Mouse (Mus musculus) liver, embryonic 14.5 days (tissue): ENCODE measurements around the gene Kcp. TPM values are rescaled to one million over a fixed set of nuclear protein-coding genes. Genes with fewer than 3 reads are reported as not detected.
A peak's percentile ranks its signal among the peaks of the same experiment; 100 is the strongest.

Source experiments
- ATAC-seq: fragments of 200-750 bp; cut with Nextera tagmentation; 2 replicates; pipeline ENCODE4 v1.8.0; 2017; ENCODE audit warnings: moderate number of reproducible peaks, mild to moderate bottlenecking, moderate library complexity; ENCODE audit not compliant: insufficient read depth
- DNase-seq, 3 experiments: peaks; one replicate each; pipeline ENCODE4 v3.0.0-alpha.2; 2012 to 2013; ENCODE audit warnings: low read depth in 3 of 3, low spot score in 3 of 3
- H3K27ac ChIP-seq: fragments of 300-500 bp; sonication (generic); 2 replicates; pipeline ENCODE4 v1.5.1; 2014; ENCODE audit warnings: moderate library complexity, mild to moderate bottlenecking, control low read depth, inconsistent platforms
- H3K27me3 ChIP-seq: fragments of 300-500 bp; sonication (generic); 2 replicates; pipeline ENCODE4 v1.6.1; 2014; ENCODE audit warnings: mild to moderate bottlenecking, low read length, moderate library complexity; ENCODE audit not compliant: control insufficient read depth, insufficient read depth
- H3K36me3 ChIP-seq: fragments of 300-500 bp; sonication (generic); replicated peaks from 2 replicates; pipeline ENCODE4 v1.6.1; 2014; ENCODE audit warnings: low read depth; ENCODE audit not compliant: control insufficient read depth, insufficient read depth
- H3K4me1 ChIP-seq, 2 experiments: fragments of 200-500 bp in 1 of 2; fragments of 300-500 bp in 1 of 2; sonication (generic) in 1 of 2; replicated peaks; 2 replicates each; pipeline ENCODE4 v1.6.1; 2012 to 2014; ENCODE audit warnings: antibody characterized with exemption in 1 of 2, inconsistent platforms in 1 of 2, low read length in 1 of 2; ENCODE audit not compliant: control insufficient read depth in 2 of 2, insufficient read depth in 2 of 2
- H3K4me2 ChIP-seq: fragments of 300-500 bp; sonication (generic); 2 replicates; pipeline ENCODE4 v1.6.1; 2014; ENCODE audit warnings: low read depth, mild to moderate bottlenecking, control low read depth, moderate library complexity
- H3K4me3 ChIP-seq, 2 experiments: fragments of 200-500 bp in 1 of 2; fragments of 300-500 bp in 1 of 2; sonication (generic) in 1 of 2; 2 replicates each; pipeline ENCODE4 v1.5.1; 2012 to 2014; ENCODE audit warnings: low read depth in 2 of 2, low read length in 2 of 2, mild to moderate bottlenecking in 2 of 2, control low read depth in 1 of 2, inconsistent platforms in 1 of 2, moderate library complexity in 1 of 2; ENCODE audit not compliant: insufficient read depth in 1 of 2
- H3K9ac ChIP-seq: fragments of 300-500 bp; sonication (generic); replicated peaks from 2 replicates; pipeline ENCODE4 v1.6.1; 2014; ENCODE audit warnings: mild to moderate bottlenecking, control low read depth, moderate library complexity
- H3K9me3 ChIP-seq: fragments of 300-500 bp; sonication (generic); 2 replicates; pipeline ENCODE4 v1.6.1; 2016; ENCODE audit warnings: low read length, mixed read lengths; ENCODE audit not compliant: control insufficient read depth
- CTCF ChIP-seq: IDR thresholded peaks from 2 replicates; pipeline ENCODE4 v1.5.1; 2016; ENCODE audit warnings: antibody characterized with exemption, low read depth, control low read depth
- EP300 ChIP-seq: IDR thresholded peaks from 2 replicates; pipeline ENCODE4 v1.6.1; 2016; ENCODE audit warnings: antibody characterized with exemption, low read depth
- WGBS: fragments of 180-500 bp; shearing (Covaris S2); extraction: QIAGEN DNeasy Blood & Tissue Kit; methylation state at CpG from one replicate; pipeline ENCODE4 v1.1.7; 2014; ENCODE audit not compliant: insufficient replicate concordance; 5-methylcytosine and 5-hydroxymethylcytosine counted together
- polyA plus RNA-seq, 2 experiments: library from polyadenylated mRNA; depleted of rRNA in 1 of 2; stranded (reverse) in 1 of 2; unstranded in 1 of 2; fragments of >200 nt; fragmentation: Nextera tagmentation in 1 of 2; extraction: Ambion mirVana in 1 of 2; gene quantifications; 2 replicates each; pipeline versions ENCODE4 v1.2.1 to v1.2.3; 2012 to 2014

The Kcp gene
- 2.0 and 2.6 TPM in 2 replicates for polyA plus RNA-seq (2012; rRNA removed)
- 0.67 and 1.2 TPM in 2 replicates for polyA plus RNA-seq (2014; fragmentation: Nextera tagmentation; extraction: Ambion mirVana)

DNA sequence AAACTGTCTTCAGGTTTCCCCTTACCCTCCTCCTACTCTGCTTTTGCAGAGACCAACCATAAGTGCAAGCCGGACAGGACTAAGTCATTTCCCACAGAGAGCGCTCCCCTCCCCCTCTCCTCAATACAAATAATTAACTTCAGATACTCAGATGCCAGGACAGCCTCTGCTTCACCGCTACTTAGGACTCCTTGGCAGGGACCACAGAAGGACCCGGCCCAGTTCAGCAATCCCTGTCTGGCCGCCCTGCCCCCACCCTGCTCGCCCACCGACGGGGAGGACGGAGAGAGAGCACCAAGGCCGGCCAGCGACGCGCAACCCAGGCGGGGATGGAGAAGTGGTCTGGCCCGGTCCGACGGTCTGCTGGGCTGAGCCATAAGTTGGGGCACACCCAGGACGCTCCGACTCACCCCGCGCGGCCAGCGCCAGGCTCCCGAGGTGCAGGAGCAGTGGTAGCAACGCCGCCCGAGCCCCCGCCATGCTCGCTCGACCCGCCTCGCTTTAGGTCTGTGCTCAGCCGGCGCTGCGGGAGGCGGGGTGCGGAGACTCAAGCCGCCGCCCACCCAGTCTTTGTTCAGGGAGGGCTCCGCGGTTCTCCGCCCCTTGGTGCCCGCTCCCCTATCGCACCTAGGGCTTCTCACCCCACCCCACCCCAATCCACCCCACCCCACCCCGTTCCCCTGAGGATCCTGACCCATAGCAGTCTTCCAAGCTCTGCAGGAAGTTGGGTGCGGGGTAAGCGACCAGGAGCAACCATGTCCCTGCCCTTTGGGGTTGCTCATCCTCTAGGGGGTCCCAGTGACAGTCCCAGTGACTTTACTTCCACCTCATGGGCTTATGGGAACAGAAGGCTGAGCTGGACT is at the start of gene Kcp:
Kcp (minus strand) TSS at position 506 of the 863 bp plus-strand sequence.
- Histone ChIP-seq H3K27me3 (peaks cover 29% of the 10 kb centered on the region), H3K9me3 (no peaks in the 10 kb centered on the region), H3K4me3 (peak within 1 kb of the TSS; percentile 41 to 53), H3K4me1 (peaks cover 0 to under 1% of the 10 kb centered on the region in 2 experiments; a peak in 1 of 4 replicates), H3K4me2 (peak within 1 kb of the TSS; percentile 56), H3K36me3 (no peaks in the 10 kb centered on the region), H3K27ac (no peak within 1 kb of the TSS), H3K9ac (no peak within 1 kb of the TSS)
- 2% methylated on average over 46 of the region's 47 CpGs for WGBS
- DNase-seq = no peak
- no peak for ATAC-seq
- TF ChIP-seq EP300 = no peak
- TF ChIP-seq CTCF = no peak

DNA sequence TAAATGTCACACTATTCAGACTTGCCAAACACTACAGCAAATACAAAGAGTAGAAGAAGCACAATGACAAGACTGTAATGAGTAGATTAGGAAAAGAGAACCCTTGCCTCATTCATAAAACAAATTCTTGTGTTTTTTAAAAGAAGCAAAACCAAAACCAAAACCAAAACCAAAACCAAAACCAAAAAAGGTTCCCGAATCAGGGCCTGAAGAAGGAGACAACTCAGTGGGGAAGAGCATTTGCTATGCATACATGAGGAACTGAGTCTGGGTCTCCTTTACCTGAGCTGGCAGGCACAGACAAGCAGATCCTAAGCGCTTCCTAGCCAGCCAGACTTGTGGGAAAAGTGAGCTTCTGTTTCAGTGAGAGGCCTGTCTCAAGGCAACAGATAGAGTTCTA is 49.4 kb upstream of the Kcp start:
- H3K36me3 ChIP-seq = peaks cover 58% of the 10 kb centered on the region
- WGBS = 71% methylated on average over 2 of the region's 2 CpGs

DNA sequence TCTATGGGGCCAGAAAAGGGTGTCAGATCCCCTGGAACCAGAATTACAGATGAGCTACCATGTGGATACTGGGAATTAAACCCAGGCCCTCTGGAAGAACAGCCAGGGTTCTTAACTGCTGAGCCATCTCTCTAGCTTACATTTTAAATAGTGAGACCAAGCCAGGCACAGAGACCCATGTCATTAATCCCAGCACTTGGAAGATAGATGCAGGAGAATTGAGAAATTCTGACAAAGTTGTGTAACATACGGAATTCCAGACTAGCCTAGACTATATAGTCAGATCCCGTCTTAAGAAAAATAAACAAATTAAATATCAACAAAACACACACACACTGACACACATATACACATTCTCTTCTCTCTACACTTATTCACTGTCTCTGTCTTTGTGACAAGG is 44.8 kb upstream of the Kcp start:
- no peak overlapping the region for H3K27ac ChIP-seq
- no peak for DNase-seq
- no peak overlapping the region for H3K4me2 ChIP-seq
- H3K9me3 ChIP-seq = no peaks in the 10 kb centered on the region
- no peak overlapping the region for H3K9ac ChIP-seq
- no peaks in the 10 kb centered on the region for H3K27me3 ChIP-seq
- no peak overlapping the region for H3K4me3 ChIP-seq
- ATAC-seq = no peak
- 78% methylated on average over 2 of the region's 2 CpGs for WGBS
- no peaks in the 10 kb centered on the region for H3K4me1 ChIP-seq
- TF ChIP-seq CTCF (no peak), EP300 (no peak)
- H3K36me3 ChIP-seq = peaks cover 59% of the 10 kb centered on the region

More for the DNA sequence above, 49.4 kb upstream of the Kcp start:
- TF ChIP-seq EP300 = no peak
- no peak for TF ChIP-seq CTCF
- Histone ChIP-seq H3K9ac (no peak overlapping the region), H3K9me3 (no peaks in the 10 kb centered on the region), H3K27me3 (no peaks in the 10 kb centered on the region), H3K27ac (no peak overlapping the region), H3K4me3 (no peak overlapping the region), H3K4me1 (no peaks in the 10 kb centered on the region), H3K4me2 (no peak overlapping the region)
- DNase-seq (no peak), ATAC-seq (no peak)

DNA sequence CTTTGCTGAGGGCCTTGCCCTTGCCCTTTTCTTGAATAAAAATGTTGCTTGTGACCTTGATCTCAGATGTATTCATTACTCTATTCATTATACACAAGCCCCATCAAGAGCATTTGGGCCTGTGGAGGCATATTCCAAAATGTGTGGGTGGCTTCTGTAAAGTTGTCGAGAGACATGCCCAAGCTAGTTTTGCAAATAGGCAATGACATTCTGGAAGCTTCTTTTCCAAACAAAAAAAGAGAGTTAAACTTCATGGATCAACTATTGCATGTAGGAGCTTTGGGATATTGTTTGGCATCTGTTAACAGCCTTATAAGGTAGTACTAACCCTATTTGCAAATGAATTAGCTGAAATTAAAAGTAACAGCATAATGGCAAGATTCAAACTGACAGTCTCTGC is 40.3 kb upstream of the Kcp start:
- Histone ChIP-seq H3K4me3 (no peak overlapping the region), H3K4me2 (no peak overlapping the region), H3K9me3 (no peaks in the 10 kb centered on the region), H3K4me1 (no peaks in the 10 kb centered on the region), H3K9ac (no peak overlapping the region), H3K36me3 (peaks cover 52% of the 10 kb centered on the region), H3K27me3 (no peaks in the 10 kb centered on the region), H3K27ac (no peak overlapping the region)
- 67% methylated on average over 1 of the region's 1 CpGs for WGBS
- no peak for ATAC-seq
- DNase-seq = no peak
- TF ChIP-seq EP300 (no peak), CTCF (no peak)

DNA sequence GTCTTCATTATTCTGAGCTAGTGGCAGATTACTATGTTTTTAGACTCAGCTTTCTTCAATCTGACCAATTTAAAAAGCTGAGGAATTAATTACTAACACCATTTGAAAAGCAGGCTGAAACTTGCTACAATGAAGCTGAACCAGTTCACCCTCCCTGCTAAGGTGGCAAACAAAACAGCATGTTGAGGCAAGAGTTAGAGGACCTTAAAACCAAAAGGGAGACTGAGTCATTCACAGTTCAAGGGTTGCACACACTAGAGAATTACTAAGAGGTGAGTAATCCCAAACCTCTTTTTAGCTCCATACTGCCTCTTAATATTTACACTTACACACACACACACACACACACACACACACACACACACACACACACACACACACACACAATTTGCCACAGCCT is 39.8 kb upstream of the Kcp start:
- no peak for DNase-seq
- Histone ChIP-seq H3K27ac (no peak overlapping the region), H3K9ac (no peak overlapping the region), H3K27me3 (no peaks in the 10 kb centered on the region), H3K36me3 (peaks cover 53% of the 10 kb centered on the region), H3K4me1 (no peaks in the 10 kb centered on the region), H3K4me3 (no peak overlapping the region), H3K4me2 (no peak overlapping the region), H3K9me3 (no peaks in the 10 kb centered on the region)
- ATAC-seq = no peak
- TF ChIP-seq CTCF = no peak
- no peak for TF ChIP-seq EP300
